Mouse (Mus musculus) embryonic facial prominence, embryonic 14.5 days (tissue): ENCODE data around the gene Tex44. TPM values are rescaled to one million over a fixed set of nuclear protein-coding genes. Genes with fewer than 3 reads are reported as not detected.
A peak's percentile ranks its signal among the peaks of the same experiment; 100 is the strongest.

ENCODE experiments used
- ATAC-seq: fragments of 200-750 bp; cut with Nextera tagmentation; 2 replicates; pipeline ENCODE4 v1.8.0; 2017; ENCODE audit warnings: low read depth, moderate number of reproducible peaks, moderate TSS enrichment
- DNase-seq: peaks from one replicate; pipeline ENCODE4 v3.0.0-alpha.2; 2015; ENCODE audit warnings: low spot score
- H3K27ac ChIP-seq: fragments of 300-500 bp; sonication (generic); replicated peaks from 2 replicates; pipeline ENCODE4 v1.5.1; 2014; ENCODE audit warnings: low read depth, mild to moderate bottlenecking, low read length, moderate library complexity
- H3K27me3 ChIP-seq: fragments of 300-500 bp; sonication (generic); replicated peaks from 2 replicates; pipeline ENCODE4 v1.6.1; 2014; ENCODE audit warnings: low read length; ENCODE audit not compliant: control insufficient read depth, insufficient read depth
- H3K36me3 ChIP-seq: fragments of 300-500 bp; sonication (generic); 2 replicates; pipeline ENCODE4 v1.6.1; 2014; ENCODE audit warnings: low read length, mixed read lengths; ENCODE audit not compliant: control insufficient read depth, insufficient read depth
- H3K4me1 ChIP-seq: fragments of 300-500 bp; sonication (generic); 2 replicates; pipeline ENCODE4 v1.6.1; 2014; ENCODE audit warnings: antibody characterized with exemption, low read length; ENCODE audit not compliant: control insufficient read depth, insufficient read depth
- H3K4me2 ChIP-seq: fragments of 300-500 bp; sonication (generic); 2 replicates; pipeline ENCODE4 v1.6.1; 2014; ENCODE audit warnings: low read depth, mild to moderate bottlenecking, low read length, moderate library complexity, mixed read lengths
- H3K4me3 ChIP-seq: fragments of 300-500 bp; sonication (generic); 2 replicates; pipeline ENCODE4 v1.5.1; 2014; ENCODE audit warnings: low read depth, mild to moderate bottlenecking, low read length
- H3K9ac ChIP-seq: fragments of 300-500 bp; sonication (generic); 2 replicates; pipeline ENCODE4 v1.6.1; 2014; ENCODE audit warnings: low read depth, mild to moderate bottlenecking, low read length, moderate library complexity, mixed read lengths
- H3K9me3 ChIP-seq: fragments of 300-500 bp; sonication (generic); 2 replicates; pipeline ENCODE4 v1.6.1; 2016; ENCODE audit warnings: low read length; ENCODE audit not compliant: control insufficient read depth
- WGBS: fragments of 180-500 bp; shearing (Covaris S2); extraction: QIAGEN DNeasy Blood & Tissue Kit; methylation state at CpG from one replicate; pipeline ENCODE4 v1.1.7; 2014; 5-methylcytosine and 5-hydroxymethylcytosine counted together
- polyA plus RNA-seq: library from polyadenylated mRNA; unstranded; fragments of >200 nt; fragmentation: Nextera tagmentation; extraction: Ambion mirVana; gene quantifications from 2 replicates; pipeline ENCODE4 v1.2.1, GENCODE M21; 2014

Gene Tex44
- polyA plus RNA-seq, 1 experiment from 2014 or later: not detected

- H3K27me3 ChIP-seq: no peaks in the 10 kb centered on the region
- no peaks in the 10 kb centered on the region for H3K36me3 ChIP-seq
- no peak overlapping the region for H3K4me3 ChIP-seq
- no peak overlapping the region for H3K9ac ChIP-seq
- DNase-seq (peak; percentile 48), ATAC-seq (no peak)
- H3K4me1 ChIP-seq: no peaks in the 10 kb centered on the region
- 89% methylated on average over 2 of the region's 2 CpGs for WGBS
- no peaks in the 10 kb centered on the region for H3K9me3 ChIP-seq
- no peak overlapping the region for H3K4me2 ChIP-seq
- H3K27ac ChIP-seq: no peak overlapping the region
These were observed 16.7 kb upstream of the Tex44 start for GRCm38 (mm10) chr1:86409476-86409875.

- H3K9me3 ChIP-seq: no peaks in the 10 kb centered on the region
- H3K27me3 ChIP-seq: no peaks in the 10 kb centered on the region
- no peaks in the 10 kb centered on the region for H3K4me1 ChIP-seq
- H3K4me3 ChIP-seq: no peak overlapping the region
- no peak overlapping the region for H3K27ac ChIP-seq
- H3K36me3 ChIP-seq: no peaks in the 10 kb centered on the region
- WGBS: 80% methylated on average over 5 of the region's 5 CpGs
- ATAC-seq (no peak), DNase-seq (no peak)
- H3K9ac ChIP-seq: no peak overlapping the region
- no peak overlapping the region for H3K4me2 ChIP-seq
These were observed 11.4 kb upstream of the Tex44 start for GRCm38 (mm10) chr1:86414715-86415114.

- Histone ChIP-seq H3K9me3 (no peaks in the 10 kb centered on the region), H3K36me3 (no peaks in the 10 kb centered on the region), H3K27me3 (no peaks in the 10 kb centered on the region), H3K9ac (no peak overlapping the region), H3K4me1 (no peaks in the 10 kb centered on the region), H3K4me3 (no peak overlapping the region), H3K4me2 (no peak overlapping the region), H3K27ac (no peak overlapping the region)
- 81% methylated on average over 2 of the region's 2 CpGs for WGBS
- ATAC-seq (no peak), DNase-seq (no peak)
These were observed 11.0 kb upstream of the Tex44 start for GRCm38 (mm10) chr1:86415144-86415543.

GRCm38 (mm10) chr1:86415612-86416184, 10.4 kb upstream of the Tex44 start:
- H3K4me1 ChIP-seq: no peaks in the 10 kb centered on the region
- ATAC-seq: no peak
- WGBS: 69% methylated on average over 7 of the region's 7 CpGs

GRCm38 (mm10) chr1:86416321-86416720, 9.8 kb upstream of the Tex44 start:
- H3K9me3 ChIP-seq: no peaks in the 10 kb centered on the region
- WGBS: 69% methylated on average over 6 of the region's 6 CpGs
- ATAC-seq (no peak), DNase-seq (no peak)
- H3K4me3 ChIP-seq: no peak overlapping the region
- H3K9ac ChIP-seq: no peak overlapping the region
- H3K36me3 ChIP-seq: no peaks in the 10 kb centered on the region
- H3K4me2 ChIP-seq: no peak overlapping the region
- 0 out of 2 replicates have a peak, but pooled peaks cover 5% of the 10 kb centered on the region for H3K4me1 ChIP-seq
- H3K27ac ChIP-seq: no peak overlapping the region
- H3K27me3 ChIP-seq: no peaks in the 10 kb centered on the region

More at GRCm38 (mm10) chr1:86415612-86416184, 10.4 kb upstream of the Tex44 start:
- Histone ChIP-seq H3K36me3 (no peaks in the 10 kb centered on the region), H3K4me2 (no peak overlapping the region), H3K4me3 (no peak overlapping the region), H3K9me3 (no peaks in the 10 kb centered on the region), H3K27me3 (no peaks in the 10 kb centered on the region), H3K9ac (no peak overlapping the region), H3K27ac (no peak overlapping the region)
- no peak for DNase-seq

- Histone ChIP-seq H3K27me3 (no peaks in the 10 kb centered on the region), H3K9ac (no peak overlapping the region), H3K4me1 (0 out of 2 replicates have a peak, but pooled peaks cover 10% of the 10 kb centered on the region), H3K36me3 (no peaks in the 10 kb centered on the region), H3K4me2 (no peak overlapping the region), H3K9me3 (no peaks in the 10 kb centered on the region), H3K27ac (peak overlapping the region; percentile 49), H3K4me3 (no peak overlapping the region)
- DNase-seq: peak; percentile 64
- peak; percentile 74 for ATAC-seq
- WGBS: 23% methylated on average over 10 of the region's 10 CpGs
These were observed 5.1 kb upstream of the Tex44 start for GRCm38 (mm10) chr1:86421007-86421406.

- ATAC-seq (no peak), DNase-seq (no peak)
- 76% methylated on average over 5 of the region's 5 CpGs for WGBS
- Histone ChIP-seq H3K9me3 (no peaks in the 10 kb centered on the region), H3K4me1 (0 out of 2 replicates have a peak, but pooled peaks cover 10% of the 10 kb centered on the region), H3K9ac (no peak overlapping the region), H3K36me3 (no peaks in the 10 kb centered on the region), H3K4me3 (no peak overlapping the region), H3K4me2 (no peak overlapping the region), H3K27me3 (no peaks in the 10 kb centered on the region), H3K27ac (no peak overlapping the region)
These were observed 2.2 kb upstream of the Tex44 start for GRCm38 (mm10) chr1:86423879-86424278.

GRCm38 (mm10) chr1:86424336-86424735, 1.8 kb upstream of the Tex44 start:
- Histone ChIP-seq H3K4me3 (no peak overlapping the region), H3K36me3 (no peaks in the 10 kb centered on the region), H3K9me3 (no peaks in the 10 kb centered on the region), H3K27me3 (no peaks in the 10 kb centered on the region), H3K27ac (no peak overlapping the region), H3K9ac (no peak overlapping the region), H3K4me2 (no peak overlapping the region), H3K4me1 (0 out of 2 replicates have a peak, but pooled peaks cover 10% of the 10 kb centered on the region)
- ATAC-seq: no peak
- WGBS: 78% methylated on average over 1 of the region's 1 CpGs
- DNase-seq: no peak
